Mouse (Mus musculus): ENCODE results near the gene Tnpo2. TPM values are rescaled to one million over a fixed set of nuclear protein-coding genes. Genes with fewer than 3 reads are reported as not detected.

The Tnpo2 gene
- total and polyA plus RNA-seq, 3 experiments = 29.2 to 86.8 (median 62.3) TPM

DNA sequence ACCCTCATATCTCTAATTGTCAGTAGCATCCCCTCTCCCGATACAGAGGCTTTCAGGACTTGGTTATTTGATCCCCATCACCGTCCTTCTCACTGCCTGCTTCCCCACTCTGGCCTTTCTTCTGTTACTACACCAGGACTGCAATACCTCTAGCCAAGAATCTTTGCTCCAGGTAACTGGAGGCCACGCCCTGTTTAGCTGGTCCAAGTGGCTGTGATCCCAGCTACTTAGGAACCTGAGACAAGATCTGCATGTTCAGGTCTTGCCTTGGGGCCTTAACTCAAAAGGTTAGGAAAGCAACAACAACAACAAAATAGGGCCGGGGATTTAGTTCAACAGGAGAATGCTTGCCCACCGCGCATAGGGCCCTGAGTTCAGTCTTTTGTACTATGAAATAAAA, 6.9 kb downstream of the Tnpo2 start:
- H3K4me1 ChIP-seq (ENCODE audit: control insufficient read depth in 1 of 2, insufficient read depth in 2 of 2, low read length in 2 of 2) = peaks cover 3 to 11% of the 10 kb centered on the region in 2 experiments
- H3K36me3 ChIP-seq (ENCODE audit: control insufficient read depth in 1 of 2, insufficient read depth in 2 of 2, low read length in 2 of 2) = peaks cover 28 to 54% of the 10 kb centered on the region in 2 experiments
- DNase-seq (ENCODE audit: low read depth, low spot score) = no peak

DNA sequence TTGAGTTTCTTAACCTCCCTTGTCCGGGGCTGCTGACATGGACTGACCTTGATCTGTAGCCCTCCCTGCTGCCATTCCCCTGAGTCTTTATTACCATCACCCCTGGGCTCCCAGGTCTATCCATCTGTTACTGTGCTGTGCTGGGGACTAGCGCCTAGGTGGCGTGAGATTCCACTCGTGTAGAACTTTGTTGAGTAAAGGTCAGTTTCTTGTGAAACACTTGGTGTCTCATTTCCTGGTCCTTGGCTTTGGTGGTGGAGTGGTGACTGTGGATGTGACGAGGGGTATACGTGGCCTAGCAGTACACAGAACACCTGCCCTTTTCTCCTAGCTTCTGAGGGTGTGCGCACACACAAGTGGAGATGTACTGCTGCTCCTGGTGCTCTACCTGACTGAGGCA, 20.7 kb downstream of the Tnpo2 start:
- no peaks in the 10 kb centered on the region for H3K9me3 ChIP-seq (replicated peaks; ENCODE audit: insufficient read depth, low read length)
- DNase-seq (ENCODE audit: low read depth, low spot score) = no peak
- H3K4me3 ChIP-seq (ENCODE audit: control insufficient read depth in 1 of 2, insufficient read depth in 1 of 2, low read depth in 2 of 2, low read length in 2 of 2) = no peak overlapping the region
- H3K27ac ChIP-seq (ENCODE audit: control insufficient read depth, low read depth, low read length) = no peak overlapping the region
- H3K36me3 ChIP-seq (ENCODE audit: control insufficient read depth in 1 of 2, insufficient read depth in 2 of 2, low read length in 2 of 2) = peaks cover 0 to 3% of the 10 kb centered on the region in 2 experiments; a peak in 2 of 4 replicates
- no peak for TF ChIP-seq MEF2A (IDR thresholded peaks at IDR 0.05; ENCODE audit: extremely low read depth, insufficient replicate concordance, low read depth, low read length, poor library complexity, severe bottlenecking)
- TF ChIP-seq JUND (IDR thresholded peaks at IDR 0.05; ENCODE audit: low read depth, low read length) = no peak
- no peak for TF ChIP-seq MAX (IDR thresholded peaks at IDR 0.05; ENCODE audit: low read length)
- TF ChIP-seq E2F4 (IDR thresholded peaks at IDR 0.05; ENCODE audit: borderline replicate concordance, low read depth, low read length) = no peak
- no peak for TF ChIP-seq CHD1 (IDR thresholded peaks at IDR 0.05; ENCODE audit: low read depth, low read length)
- TF ChIP-seq MYB (IDR thresholded peaks at IDR 0.05; ENCODE audit: low read depth, low read length) = no peak
- TF ChIP-seq NRF1 (IDR thresholded peaks at IDR 0.05; ENCODE audit: insufficient read depth, low read depth, low read length, poor library complexity, severe bottlenecking) = no peak
- TF ChIP-seq GATA1 (IDR thresholded peaks at IDR 0.05; ENCODE audit: low read depth, low read length) = no peak
- TF ChIP-seq ETS1 (IDR thresholded peaks at IDR 0.05; ENCODE audit: low read depth, low read length) = no peak
- TF ChIP-seq ZNF384 (IDR thresholded peaks at IDR 0.05; ENCODE audit: low read depth, low read length) = no peak
- no peak for TF ChIP-seq GABPA (IDR thresholded peaks at IDR 0.05; ENCODE audit: low read depth, low read length)
- TF ChIP-seq CTCF (IDR thresholded peaks at IDR 0.05 in 2 of 3, conservative IDR thresholded peaks at IDR 0.05 in 1 of 3; ENCODE audit: control insufficient read depth in 1 of 3, insufficient read depth in 1 of 3, low read depth in 2 of 3, low read length in 3 of 3, poor library complexity in 1 of 3, severe bottlenecking in 1 of 3) = no peak
- TF ChIP-seq USF2 (IDR thresholded peaks at IDR 0.05; ENCODE audit: borderline replicate concordance in 1 of 2, insufficient read depth in 1 of 2, low read depth in 1 of 2, low read length in 2 of 2) = no peak
- TF ChIP-seq EP300 (IDR thresholded peaks at IDR 0.05; ENCODE audit: low read depth in 1 of 2, low read length in 2 of 2) = no peak
- no peak for TF ChIP-seq TAL1 (IDR thresholded peaks at IDR 0.05; ENCODE audit: low read length)
- H3K9ac ChIP-seq (ENCODE audit: control insufficient read depth, low read depth, low read length, poor library complexity, severe bottlenecking) = no peak overlapping the region
- H3K79me2 ChIP-seq (ENCODE audit: control insufficient read depth, insufficient read depth, low read length, poor library complexity) = 0 out of 2 replicates have a peak, but pooled peaks cover 2% of the 10 kb centered on the region
- no peaks in the 10 kb centered on the region for H3K27me3 ChIP-seq (ENCODE audit: control insufficient read depth in 1 of 2, insufficient read depth in 2 of 2, low read length in 2 of 2)
- H3K4me1 ChIP-seq (ENCODE audit: control insufficient read depth in 1 of 2, insufficient read depth in 2 of 2, low read length in 2 of 2) = 0 out of 4 replicates have a peak, but pooled peaks cover 0 to 3% of the 10 kb centered on the region in 2 experiments

More for the DNA sequence above, 6.9 kb downstream of the Tnpo2 start:
- H3K9ac ChIP-seq (ENCODE audit: control insufficient read depth, low read depth, low read length, poor library complexity, severe bottlenecking) = no peak overlapping the region
- no peak overlapping the region for H3K4me3 ChIP-seq (ENCODE audit: control insufficient read depth in 1 of 2, insufficient read depth in 1 of 2, low read depth in 2 of 2, low read length in 2 of 2)
- no peak for TF ChIP-seq BHLHE40 (IDR thresholded peaks at IDR 0.05; ENCODE audit: borderline replicate concordance, low read depth, low read length)
- no peak for TF ChIP-seq HCFC1 (IDR thresholded peaks at IDR 0.05; ENCODE audit: low read depth, low read length)
- TF ChIP-seq POLR2AphosphoS2 (IDR thresholded peaks at IDR 0.05; ENCODE audit: low read length) = no peak
- TF ChIP-seq ZMIZ1 (IDR thresholded peaks at IDR 0.05; ENCODE audit: low read depth, low read length) = no peak
- TF ChIP-seq MAFK (IDR thresholded peaks at IDR 0.05; ENCODE audit: borderline replicate concordance, low read depth, low read length) = no peak
- no peak for TF ChIP-seq GATA1 (IDR thresholded peaks at IDR 0.05; ENCODE audit: low read depth, low read length)
- TF ChIP-seq MAZ (IDR thresholded peaks at IDR 0.05; ENCODE audit: low read depth, low read length) = no peak
- TF ChIP-seq USF2 (IDR thresholded peaks at IDR 0.05; ENCODE audit: borderline replicate concordance in 1 of 2, insufficient read depth in 1 of 2, low read depth in 1 of 2, low read length in 2 of 2) = no peak
- TF ChIP-seq MYB (IDR thresholded peaks at IDR 0.05; ENCODE audit: low read depth, low read length) = no peak
- no peak for TF ChIP-seq GABPA (IDR thresholded peaks at IDR 0.05; ENCODE audit: low read depth, low read length)
- TF ChIP-seq POLR2A (IDR thresholded peaks at IDR 0.05; ENCODE audit: control insufficient read depth in 1 of 2, insufficient read depth in 1 of 2, low read depth in 1 of 2, low read length in 2 of 2, poor library complexity in 1 of 2) = no peak
- TF ChIP-seq USF1 (IDR thresholded peaks at IDR 0.05; ENCODE audit: low read depth, low read length) = no peak
- TF ChIP-seq RCOR1 (IDR thresholded peaks at IDR 0.05; ENCODE audit: low read depth, low read length) = no peak
- no peak for TF ChIP-seq JUND (IDR thresholded peaks at IDR 0.05; ENCODE audit: low read depth, low read length)
- TF ChIP-seq EP300 (IDR thresholded peaks at IDR 0.05; ENCODE audit: low read depth in 1 of 2, low read length in 2 of 2) = no peak
- no peak for TF ChIP-seq POLR2AphosphoS5 (IDR thresholded peaks at IDR 0.05; ENCODE audit: borderline replicate concordance, low read depth, low read length)
- no peaks in the 10 kb centered on the region for H3K9me3 ChIP-seq (replicated peaks; ENCODE audit: insufficient read depth, low read length)
- H3K27me3 ChIP-seq (ENCODE audit: control insufficient read depth in 1 of 2, insufficient read depth in 2 of 2, low read length in 2 of 2) = no peaks in the 10 kb centered on the region
- H3K79me2 ChIP-seq (ENCODE audit: control insufficient read depth, insufficient read depth, low read length, poor library complexity) = peaks cover 38% of the 10 kb centered on the region
- no peak overlapping the region for H3K27ac ChIP-seq (ENCODE audit: control insufficient read depth, low read depth, low read length)
